Comparison of ENCODE assay signal across 23 mouse cellular contexts in the genomic region with DNA sequence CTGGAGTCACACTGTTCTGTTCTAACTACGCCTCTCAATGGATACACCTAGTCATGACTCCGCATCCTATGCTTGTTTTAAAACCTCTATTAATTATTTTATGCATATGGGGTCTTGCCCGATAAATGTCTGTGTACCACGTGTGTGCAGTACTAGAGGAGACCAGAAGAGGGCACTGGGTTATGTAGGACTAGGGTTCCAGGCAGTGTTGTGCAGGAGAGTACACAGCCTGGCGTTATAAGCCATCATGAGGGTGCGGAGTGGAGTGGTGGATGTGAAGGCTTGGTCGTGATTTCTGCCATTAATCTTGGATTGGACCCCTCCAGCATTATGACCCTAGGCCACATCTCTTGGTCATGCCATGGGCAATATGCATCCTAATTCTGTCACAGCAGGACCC. TPM values are rescaled to one million over a fixed set of nuclear protein-coding genes. Genes with fewer than 3 reads are reported as not detected.
DNase-seq lines count a peak whose midpoint lies in the region; ATAC-seq and TF ChIP-seq lines count a peak whose summit lies in the region.
"Had no signal": no experiment of that assay in that cellular context is flagged by ENCODE, and none has a peak within 500 bp of the region (broad histone marks: within the 10 kb centered on the region; RNA-seq: fewer than 3 reads in every experiment).

No protein-coding gene starts in this region.

- no peak for DNase-seq in kidney, postnatal 0 days (ENCODE audit: low spot score)
- DNase-seq in lung, postnatal 0 days (ENCODE audit: low spot score), result no peak
- no peak for DNase-seq in lung, adult 18-20 months
- peak; percentile 70 for DNase-seq in ZHBTc4 (ENCODE audit: low read depth, low spot score)
- DNase-seq in induced T-regulatory cell, adult 2 months (ENCODE audit: low read depth), result peak; percentile 47
- no peak for DNase-seq in frontal cortex, postnatal 10 days (ENCODE audit: low spot score in 2 of 2)
- DNase-seq: adrenal gland, adult 2 months; cerebellum, postnatal 14 days; embryo, embryonic 11 days; gastrocnemius, adult 2 months; heart, postnatal 14 days; layer of hippocampus, postnatal 36 days; thymus, postnatal 14 days had no signal

- TF ChIP-seq CTCF in kidney, postnatal 0 days (IDR thresholded peaks at IDR 0.05; ENCODE audit: low read depth), result peak; percentile 25; the same call in 1 of the 2 replicates
- TF ChIP-seq CTCF in lung, postnatal 0 days (IDR thresholded peaks at IDR 0.05), result peak; percentile 38

- no peak for ATAC-seq in kidney, postnatal 0 days (replicated peaks; ENCODE audit: low FRiP score, low read depth)
- ATAC-seq in kidney, embryonic 16.5 days (ENCODE audit: low FRiP score, low TSS enrichment), result no peak
- no peak for ATAC-seq in lung, postnatal 0 days
- ATAC-seq: forebrain, embryonic 16.5 days; intestine, embryonic 16.5 days; midbrain, embryonic 15.5 days had no signal

- no peaks in the 10 kb centered on the region for H3K27me3 ChIP-seq in kidney, postnatal 0 days (ENCODE audit: insufficient read depth, low read length)
- no peaks in the 10 kb centered on the region for H3K27me3 ChIP-seq in kidney, embryonic 16.5 days (ENCODE audit: insufficient read depth, low read length)
- H3K27me3 ChIP-seq in lung, postnatal 0 days (replicated peaks; ENCODE audit: insufficient read depth, low read length), result no peaks in the 10 kb centered on the region
- H3K27me3 ChIP-seq: heart, embryonic 12.5 days; hindbrain, embryonic 13.5 days; kidney, embryonic 15.5 days; limb, embryonic 15.5 days; midbrain, embryonic 15.5 days had no signal

- no peaks in the 10 kb centered on the region for H3K9me3 ChIP-seq in kidney, postnatal 0 days (replicated peaks; ENCODE audit: low read length)
- peaks cover 4% of the 10 kb centered on the region for H3K9me3 ChIP-seq in kidney, embryonic 16.5 days (ENCODE audit: low read length)
- no peaks in the 10 kb centered on the region for H3K9me3 ChIP-seq in lung, postnatal 0 days (ENCODE audit: low read length)
- H3K9me3 ChIP-seq: midbrain, embryonic 15.5 days had no signal

- no peak overlapping the region for H3K9ac ChIP-seq in kidney, postnatal 0 days (ENCODE audit: low read depth, low read length)
- H3K9ac ChIP-seq in kidney, embryonic 16.5 days (replicated peaks; ENCODE audit: low read length), result no peak overlapping the region
- H3K9ac ChIP-seq in lung, postnatal 0 days (replicated peaks; ENCODE audit: low read depth), result no peak overlapping the region
- H3K9ac ChIP-seq: heart, embryonic 12.5 days; hindbrain, embryonic 13.5 days; kidney, embryonic 15.5 days; limb, embryonic 15.5 days; midbrain, embryonic 15.5 days had no signal

- no peak for TF ChIP-seq EP300 in lung, postnatal 0 days (IDR thresholded peaks at IDR 0.05)

- no peak overlapping the region for H3K4me2 ChIP-seq in kidney, postnatal 0 days (ENCODE audit: low read length)
- no peak overlapping the region for H3K4me2 ChIP-seq in kidney, embryonic 16.5 days (replicated peaks; ENCODE audit: low read depth, low read length)
- H3K4me2 ChIP-seq in lung, postnatal 0 days (replicated peaks; ENCODE audit: low read depth, low read length), result no peak overlapping the region
- H3K4me2 ChIP-seq: heart, embryonic 12.5 days; hindbrain, embryonic 13.5 days; kidney, embryonic 15.5 days; limb, embryonic 15.5 days; midbrain, embryonic 15.5 days had no signal

- H3K27ac ChIP-seq in kidney, postnatal 0 days, result no peak overlapping the region
- H3K27ac ChIP-seq in kidney, embryonic 16.5 days (ENCODE audit: low read length), result no peak overlapping the region
- no peak overlapping the region for H3K27ac ChIP-seq in lung, postnatal 0 days (ENCODE audit: low read length)
- H3K27ac ChIP-seq: gastrocnemius, adult 2 months; hindbrain, embryonic 13.5 days; kidney, embryonic 15.5 days; limb, embryonic 15.5 days; midbrain, embryonic 15.5 days had no signal

- H3K36me3 ChIP-seq in kidney, postnatal 0 days (ENCODE audit: insufficient read depth, low read length), result peaks cover 26% of the 10 kb centered on the region
- peaks cover 37% of the 10 kb centered on the region for H3K36me3 ChIP-seq in kidney, embryonic 16.5 days (ENCODE audit: insufficient read depth, low read length)
- peaks cover 19% of the 10 kb centered on the region for H3K36me3 ChIP-seq in lung, postnatal 0 days (ENCODE audit: insufficient read depth, low read length)

- H3K4me3 ChIP-seq in kidney, postnatal 0 days (replicated peaks; ENCODE audit: low read depth, low read length), result no peak overlapping the region
- no peak overlapping the region for H3K4me3 ChIP-seq in kidney, embryonic 16.5 days (ENCODE audit: low read length)
- no peak overlapping the region for H3K4me3 ChIP-seq in lung, postnatal 0 days (ENCODE audit: low read depth, low read length)
- H3K4me3 ChIP-seq: gastrocnemius, adult 2 months; heart, embryonic 12.5 days; hindbrain, embryonic 13.5 days; kidney, embryonic 15.5 days; limb, embryonic 15.5 days; midbrain, embryonic 15.5 days had no signal

- WGBS in kidney, postnatal 0 days, result 98% methylated on average over 7 of the region's 7 CpGs
- 97% methylated on average over 7 of the region's 7 CpGs for WGBS in kidney, embryonic 16.5 days
- 98% methylated on average over 7 of the region's 7 CpGs for WGBS in lung, postnatal 0 days

- H3K4me1 ChIP-seq in kidney, postnatal 0 days (replicated peaks; ENCODE audit: insufficient read depth, low read length), result no peaks in the 10 kb centered on the region
- H3K4me1 ChIP-seq in kidney, embryonic 16.5 days (ENCODE audit: insufficient read depth, low read length), result no peaks in the 10 kb centered on the region
- H3K4me1 ChIP-seq in lung, postnatal 0 days (ENCODE audit: insufficient read depth, low read depth, low read length), result no peaks in the 10 kb centered on the region
- H3K4me1 ChIP-seq: hindbrain, embryonic 13.5 days; midbrain, embryonic 15.5 days had no signal

RNA-seq across cellular contexts. Expression of a gene that starts 10.4 kb away (rescaled TPM):
- 20.5 and 21.3 TPM in 2 replicates for polyA plus RNA-seq in kidney, postnatal 0 days (2015; fragmentation: Nextera tagmentation; extraction: Ambion mirVana)
- polyA plus RNA-seq in kidney, embryonic 16.5 days (2015; fragmentation: Nextera tagmentation; extraction: Ambion mirVana), result 20.7 and 21.4 TPM in 2 replicates
- polyA plus RNA-seq in lung, postnatal 0 days (2015; fragmentation: Nextera tagmentation; extraction: Ambion mirVana), result 23.7 and 32.4 TPM in 2 replicates

RNA-seq across cellular contexts. Expression of a gene that starts 28.3 kb away (rescaled TPM):
- 17.5 and 19.5 TPM in 2 replicates for polyA plus RNA-seq in kidney, postnatal 0 days (2015; fragmentation: Nextera tagmentation; extraction: Ambion mirVana)
- polyA plus RNA-seq in kidney, embryonic 16.5 days (2015; fragmentation: Nextera tagmentation; extraction: Ambion mirVana), result 20.9 and 21.0 TPM in 2 replicates
- polyA plus RNA-seq in lung, postnatal 0 days (2015; fragmentation: Nextera tagmentation; extraction: Ambion mirVana), result 15.8 and 17.6 TPM in 2 replicates

RNA-seq across cellular contexts. Expression of a gene that starts 37.5 kb away (rescaled TPM):
- 3.7 and 7.1 TPM in 2 replicates for polyA plus RNA-seq in kidney, postnatal 0 days (2015; fragmentation: Nextera tagmentation; extraction: Ambion mirVana)
- polyA plus RNA-seq in kidney, embryonic 16.5 days (2015; fragmentation: Nextera tagmentation; extraction: Ambion mirVana), result 2.4 and 4.4 TPM in 2 replicates
- 5.8 and 9.4 TPM in 2 replicates for polyA plus RNA-seq in lung, postnatal 0 days (2015; fragmentation: Nextera tagmentation; extraction: Ambion mirVana)

RNA-seq across cellular contexts. Expression of a gene that starts 37.9 kb away (rescaled TPM):
- 7.4 and 8.2 TPM in 2 replicates for polyA plus RNA-seq in kidney, postnatal 0 days (2015; fragmentation: Nextera tagmentation; extraction: Ambion mirVana)
- polyA plus RNA-seq in kidney, embryonic 16.5 days (2015; fragmentation: Nextera tagmentation; extraction: Ambion mirVana), result 7.5 and 8.3 TPM in 2 replicates
- polyA plus RNA-seq in lung, postnatal 0 days (2015; fragmentation: Nextera tagmentation; extraction: Ambion mirVana), result 6.7 and 7.1 TPM in 2 replicates

RNA-seq across cellular contexts. Expression of a gene that starts 59.2 kb away (rescaled TPM):
- 0.75 and 0.83 TPM in 2 replicates for polyA plus RNA-seq in kidney, postnatal 0 days (2015; fragmentation: Nextera tagmentation; extraction: Ambion mirVana)
- 0.57 and 0.97 TPM in 2 replicates for polyA plus RNA-seq in kidney, embryonic 16.5 days (2015; fragmentation: Nextera tagmentation; extraction: Ambion mirVana)
- polyA plus RNA-seq in lung, postnatal 0 days (2015; fragmentation: Nextera tagmentation; extraction: Ambion mirVana), result 0.37 and 0.39 TPM in 2 replicates
- polyA plus RNA-seq: embryonic facial prominence, embryonic 14.5 days; forebrain, embryonic 16.5 days; gonadal fat pad, adult 2 months; hindbrain, embryonic 13.5 days; limb, embryonic 15.5 days; midbrain, embryonic 15.5 days had no signal

Comparison
In these comparisons a context has a peak if more than half of its experiments do, and no peak if none do; other contexts are left out.
1. DNase-seq: peak in ZHBTc4 (single experiment) and induced T-regulatory cell, adult 2 months (single experiment); none in kidney, postnatal 0 days (single experiment), lung, postnatal 0 days (single experiment), lung, adult 18-20 months (0 of 2) and frontal cortex, postnatal 10 days (0 of 2).